Mouse (Mus musculus) gastrocnemius, postnatal 10 days (tissue): ENCODE measurements around the gene Gm21797. TPM values are rescaled to one million over a fixed set of nuclear protein-coding genes. Genes with fewer than 3 reads are reported as not detected.
"Not testable (repeated sequence)": the region's sequence is repeated elsewhere in the genome, so short reads cannot be mapped to it uniquely, and the experiment has no call there.

Experiments used
- DNase-seq: peaks from one replicate; pipeline ENCODE4 v3.0.0; 2021; ENCODE audit warnings: mixed read lengths
- long read RNA-seq, 2 experiments: library from polyadenylated mRNA; stranded (forward); transcript quantifications; one replicate each; pipeline ENCODE4 v2.0.0; 2021
- total RNA-seq, 2 experiments: library from RNA; stranded (reverse); gene quantifications; 2 replicates each; pipeline ENCODE4 v1.2.3; 2021

Gm21797 gene
- total RNA-seq = not detected
- long read RNA-seq, experiment 1 = 0 reads
- long read RNA-seq, experiment 2 = 0 reads

DNA sequence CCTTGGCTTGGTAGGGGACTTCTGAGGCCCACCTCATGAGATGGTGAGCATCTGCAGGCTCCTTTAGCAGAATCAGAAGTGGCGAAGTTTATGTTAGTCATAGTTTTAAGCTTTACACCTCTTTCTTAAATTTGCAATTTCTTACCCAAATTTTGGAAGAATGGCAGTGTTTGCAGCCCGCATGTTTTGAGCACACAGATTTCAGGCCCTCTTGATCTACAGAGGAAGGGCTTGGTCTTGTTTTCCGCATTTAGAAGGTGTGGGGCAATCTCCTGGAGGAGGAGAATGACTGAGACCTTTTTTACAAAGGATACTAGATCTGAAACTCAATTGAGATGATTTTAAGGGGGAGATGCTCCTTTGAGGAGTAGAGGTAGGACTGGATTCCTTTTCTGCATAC is at the start of gene Gm21797:
Gm21797 (minus strand) TSS at position 101 of the 400 bp plus-strand sequence.
- not testable (repeated sequence) for DNase-seq

DNA sequence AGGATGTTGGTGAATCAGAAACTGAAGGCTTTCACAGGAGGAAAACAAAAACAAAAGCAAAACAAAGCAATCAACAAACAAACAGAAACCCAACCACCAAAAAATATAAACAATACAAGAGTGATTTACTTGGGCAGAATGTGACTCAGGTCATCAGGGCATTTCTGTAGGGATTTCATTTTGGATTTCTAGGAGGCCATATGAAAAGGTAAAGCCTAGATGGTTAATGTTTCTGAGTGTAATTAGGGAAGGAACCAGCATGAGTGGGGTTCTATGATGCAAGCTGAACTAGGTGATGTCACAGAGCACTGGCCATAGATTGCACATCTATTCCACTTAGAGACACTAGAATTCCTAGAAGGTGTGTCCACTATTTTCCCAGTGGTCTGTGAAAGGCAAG is 29.0 kb upstream of the Gm21797 start, which contains the start of gene Gm20795:
Gm20795 (plus strand) TSS at position 301 of the 400 bp plus-strand sequence.
- not testable (repeated sequence) for DNase-seq

Other genes starting within 250 kb of the Gm21797 start
- gene Gm21852, start 123.8 kb downstream of the Gm21797 start, total RNA-seq = not detected
- gene Gm20795, start 29.1 kb upstream of the Gm21797 start, total RNA-seq = not detected